Mouse (Mus musculus) MEL-GATA-1-ER (cell line): ENCODE measurements around the gene Zbed4.
"Not testable (repeated sequence)": the region's sequence is repeated elsewhere in the genome, so short reads cannot be mapped to it uniquely, and the experiment has no call there.

Experiments used
- DNase-seq: peaks from one replicate; pipeline ENCODE4 v3.0.0-alpha.2; 2012; ENCODE audit warnings: low read depth; ENCODE audit errors: extremely low read depth

Zbed4 gene

DNA sequence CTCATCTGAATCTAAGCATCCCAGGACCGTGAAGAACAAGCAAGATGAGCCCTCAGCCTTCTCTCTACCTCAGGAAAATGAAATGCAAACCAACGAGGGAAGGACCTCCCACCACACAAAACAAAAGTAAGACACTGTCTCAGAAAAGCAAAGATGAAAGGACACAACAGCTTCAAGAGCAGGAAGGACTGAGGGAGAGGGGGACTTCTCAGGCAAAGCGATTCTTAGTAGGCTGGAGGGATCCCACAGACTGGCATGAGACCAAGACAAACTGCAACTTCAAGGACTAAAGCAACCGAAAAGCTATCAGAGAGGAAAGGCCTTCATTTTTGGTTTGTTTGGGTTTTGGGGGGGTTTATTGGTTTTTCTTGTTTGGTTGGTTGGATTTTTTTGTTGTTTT lies 15.3 kb upstream of the Zbed4 start:
- no peak for DNase-seq

GRCm38 (mm10) chr15:88738466-88738865 lies 13.0 kb upstream of the Zbed4 start:
- no peak for DNase-seq

- no peak for DNase-seq
Observed at GRCm38 (mm10) chr15:88741366-88741765, 10.1 kb upstream of the Zbed4 start.

- DNase-seq: peak; percentile 85
Observed at GRCm38 (mm10) chr15:88743371-88743770, 8.1 kb upstream of the Zbed4 start.

DNA sequence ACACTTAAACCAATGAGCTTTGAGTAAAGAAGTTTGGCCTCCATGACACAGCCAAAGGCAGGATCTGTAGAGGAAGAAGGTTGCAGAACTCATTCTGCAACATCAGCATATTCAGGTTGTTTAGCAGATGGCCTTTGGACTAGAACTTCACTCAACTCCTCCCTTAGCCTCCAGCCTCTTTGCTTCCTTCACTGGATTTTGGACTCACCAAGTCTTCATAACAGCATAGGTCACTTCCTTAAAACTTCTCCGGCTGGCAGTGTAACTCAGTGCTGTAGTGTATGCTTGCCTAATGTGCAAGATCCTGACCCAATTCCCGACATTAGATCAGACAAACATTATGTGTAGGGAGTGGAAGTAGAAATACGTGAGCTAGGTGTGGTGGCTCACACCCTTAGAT lies 6.1 kb upstream of the Zbed4 start:
- DNase-seq: no peak

DNA sequence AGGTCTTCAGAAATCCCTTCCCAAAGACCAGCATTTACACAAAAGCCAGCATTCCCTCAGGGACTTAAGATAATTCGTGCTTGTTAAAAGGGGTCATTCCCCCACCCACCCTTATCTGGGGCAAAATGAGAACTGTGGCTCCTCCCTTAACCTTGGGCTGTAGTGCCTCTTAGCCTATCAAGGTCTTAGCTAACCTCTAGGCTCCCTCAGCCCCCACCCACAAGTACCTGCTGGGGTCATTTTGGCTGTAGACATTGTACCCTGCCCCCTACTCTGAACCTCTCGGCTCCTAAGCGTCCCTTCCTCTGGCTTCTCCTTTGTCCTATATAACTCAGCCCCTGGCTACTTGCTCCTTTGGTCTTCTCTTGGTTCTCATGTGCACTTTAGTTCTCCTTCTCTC lies 5.5 kb upstream of the Zbed4 start:
- DNase-seq: no peak

DNA sequence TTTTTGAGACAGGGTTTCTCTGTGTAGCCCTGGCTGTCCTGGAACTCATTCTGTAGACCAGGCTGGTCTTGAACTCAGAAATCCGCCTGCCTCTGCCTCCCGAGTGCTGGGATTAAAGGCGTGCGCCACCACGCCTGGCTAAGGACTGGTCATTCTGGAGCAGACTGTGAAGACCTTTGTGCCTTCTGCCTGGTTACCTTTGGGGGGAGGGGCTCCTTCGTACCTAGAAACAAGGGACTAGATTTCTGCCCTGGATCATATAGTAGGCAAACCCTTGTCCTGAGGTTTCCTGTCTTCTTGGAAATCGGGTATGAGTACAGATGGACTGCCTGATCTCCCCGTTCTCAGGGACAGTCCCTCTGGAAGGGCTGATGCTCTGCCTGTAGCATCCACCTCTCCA lies 1.8 kb upstream of the Zbed4 start:
- not testable (repeated sequence) for DNase-seq

- peak; percentile 54 for DNase-seq
Observed at GRCm38 (mm10) chr15:88750032-88750431, 1.4 kb upstream of the Zbed4 start.

DNA sequence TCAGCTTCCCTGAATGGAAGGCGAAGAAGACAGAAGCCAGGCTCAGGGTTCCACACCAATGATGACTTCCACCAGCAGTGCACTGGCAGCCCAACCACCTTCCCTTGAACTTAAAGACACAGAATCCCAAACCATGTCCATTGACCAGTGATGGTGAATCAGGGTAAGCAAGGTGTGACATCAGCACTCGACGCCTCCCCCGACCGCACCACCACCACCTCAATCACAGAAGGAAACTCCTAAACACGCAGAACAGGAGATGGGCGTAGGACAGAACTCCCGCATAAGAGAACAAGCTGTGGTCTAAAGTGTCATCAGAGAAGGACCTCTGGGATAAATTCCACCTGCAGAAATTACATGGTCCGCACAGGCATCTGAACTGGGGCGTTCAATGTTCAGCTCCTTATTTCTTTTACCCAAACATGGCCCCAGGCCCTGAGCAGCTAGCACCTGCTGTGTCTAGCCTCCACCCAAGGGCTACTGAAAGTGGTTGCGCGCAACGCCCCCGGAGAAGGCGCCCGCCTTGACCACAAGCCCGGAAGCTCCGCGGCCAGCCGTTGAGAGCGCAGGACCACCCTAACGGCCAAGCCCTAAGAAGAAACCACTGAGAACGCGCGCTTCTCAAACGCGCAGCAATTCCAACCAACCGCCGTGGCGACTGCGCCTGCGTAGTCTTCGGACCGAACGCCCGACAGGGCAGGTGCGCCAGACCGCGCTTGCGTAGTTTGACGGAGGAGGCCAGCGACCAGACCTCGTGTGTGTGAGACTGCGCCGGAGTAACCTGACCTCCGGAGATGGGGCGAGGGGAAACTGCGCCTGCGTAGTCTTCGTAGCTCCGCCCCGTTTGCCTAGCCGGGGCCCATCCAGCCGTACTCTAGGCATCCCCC lies 540 bp upstream of the Zbed4 start:
- peak; percentile 99 for DNase-seq

- peak; percentile 87 for DNase-seq
Observed at GRCm38 (mm10) chr15:88752403-88752733, 908 bp downstream of the Zbed4 start.

DNA sequence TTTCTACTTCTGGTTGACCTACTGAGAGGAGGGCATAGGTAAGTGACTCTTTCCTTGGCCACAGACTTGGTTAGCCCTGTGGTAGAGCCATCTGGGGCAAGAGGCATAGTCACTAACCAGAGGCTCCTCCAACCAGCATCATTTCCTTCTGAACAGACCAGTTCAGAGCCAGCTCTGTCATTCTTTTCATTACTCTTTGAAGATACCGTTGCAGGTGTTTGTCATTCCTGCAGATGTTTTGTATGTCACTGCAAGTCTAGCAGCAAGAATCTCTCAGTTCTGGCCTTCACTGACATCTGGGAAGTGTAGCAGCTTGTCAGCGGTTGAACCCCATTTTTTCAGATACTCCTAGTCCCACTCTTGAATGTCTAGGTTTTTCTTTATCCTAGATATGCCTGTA lies 3.4 kb downstream of the Zbed4 start:
- no peak for DNase-seq

DNA sequence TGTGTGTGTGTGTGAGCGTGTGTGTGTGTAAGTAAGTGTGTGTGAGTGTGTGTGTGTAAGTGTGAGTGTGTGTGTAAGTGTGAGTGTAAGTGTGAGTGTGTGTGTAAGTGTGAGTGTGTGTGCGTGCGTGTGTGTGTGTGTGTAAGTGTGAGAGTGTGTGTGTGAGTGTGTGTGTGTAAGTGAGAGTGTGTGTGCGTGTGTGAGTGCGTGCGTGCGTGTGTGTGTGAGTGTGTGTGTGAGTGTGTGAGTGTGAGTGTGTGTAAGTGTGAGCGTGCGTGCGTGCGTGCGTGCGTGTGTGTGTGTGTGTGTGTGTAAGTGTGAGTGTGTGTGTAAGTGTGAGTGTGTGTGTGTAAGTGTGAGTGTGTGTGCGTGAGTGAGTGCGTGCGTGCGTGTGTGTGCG lies 4.3 kb downstream of the Zbed4 start:
- DNase-seq: no peak

GRCm38 (mm10) chr15:88758061-88758460 lies 6.6 kb downstream of the Zbed4 start:
- no peak for DNase-seq

- no peak for DNase-seq
Observed at GRCm38 (mm10) chr15:88761551-88761950, 10.1 kb downstream of the Zbed4 start.

DNA sequence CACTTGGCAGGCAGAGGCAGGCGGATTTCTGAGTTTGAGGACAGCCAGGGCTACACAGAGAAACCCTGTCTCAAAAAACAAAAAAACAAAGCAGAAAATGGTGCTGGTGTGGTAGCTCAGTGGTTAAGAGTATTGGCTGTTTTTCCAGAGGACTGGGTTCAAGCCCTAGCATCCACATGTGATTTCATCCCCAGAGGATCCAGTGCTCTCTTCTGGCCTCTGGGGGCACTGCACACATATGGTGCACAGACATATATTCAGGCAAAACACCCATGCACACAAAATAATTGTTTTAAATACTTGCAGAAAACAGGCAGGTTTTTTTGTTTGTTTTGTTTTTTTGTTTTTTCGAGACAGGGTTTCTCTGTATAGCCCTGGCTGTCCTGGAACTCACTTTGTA lies 14.7 kb downstream of the Zbed4 start:
- not testable (repeated sequence) for DNase-seq

DNA sequence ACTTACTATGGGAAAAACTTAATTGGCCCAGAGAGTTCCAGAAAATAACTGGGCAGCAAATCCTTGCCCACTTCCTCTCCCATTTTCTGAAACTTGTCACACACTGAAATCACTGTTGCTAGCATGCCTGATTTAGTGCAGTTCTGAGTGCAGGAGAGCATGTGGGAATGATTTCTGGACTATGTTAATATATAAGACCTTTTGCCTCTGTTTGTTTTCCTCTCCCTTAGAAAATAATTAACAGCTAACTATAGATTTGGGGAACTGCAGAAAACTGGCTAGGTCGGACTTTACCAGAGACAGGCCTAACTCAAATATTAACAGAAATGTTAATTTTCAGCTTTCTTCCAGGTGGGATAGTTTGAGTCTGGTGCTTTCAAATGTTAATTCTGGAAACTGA lies 17.1 kb downstream of the Zbed4 start:
- DNase-seq: no peak

GRCm38 (mm10) chr15:88774630-88775029 lies 23.2 kb downstream of the Zbed4 start:
- not testable (repeated sequence) for DNase-seq

DNA sequence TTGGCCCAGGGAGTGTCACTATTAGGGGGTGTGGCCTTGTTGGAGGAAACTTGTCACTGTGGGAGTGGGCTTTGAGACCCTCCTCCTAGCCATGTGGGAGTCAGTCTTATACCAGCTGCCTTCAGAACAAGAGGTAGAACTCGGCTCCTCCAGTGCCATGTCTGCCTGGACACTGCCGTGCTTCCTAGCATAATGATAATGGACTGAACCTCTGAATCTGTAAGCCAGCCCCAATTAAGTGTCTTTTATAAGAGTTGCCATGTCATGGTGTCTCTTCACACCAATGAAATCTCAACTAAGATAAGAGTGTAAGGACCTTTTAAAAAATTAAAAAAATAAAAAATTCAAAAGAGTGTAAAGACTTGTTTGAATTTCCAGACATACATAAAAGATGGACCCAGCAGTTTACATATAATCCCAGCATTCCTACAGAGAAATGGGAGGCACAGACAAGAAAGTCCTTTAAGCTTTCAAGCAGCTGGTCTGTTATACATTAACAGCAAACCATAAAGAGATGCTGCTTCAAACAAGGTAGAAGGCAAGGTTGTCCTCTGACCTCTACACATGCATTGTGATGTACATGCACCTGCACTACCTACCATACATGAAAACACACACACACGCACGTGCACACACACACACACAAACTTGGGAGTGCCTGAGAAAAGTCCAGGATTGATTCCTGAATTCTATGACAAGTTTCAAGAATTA lies 40.8 kb downstream of the Zbed4 start:
- no peak for DNase-seq

- DNase-seq: not testable (repeated sequence)
Observed at GRCm38 (mm10) chr15:88794729-88795128, 43.3 kb downstream of the Zbed4 start.

- no peak for DNase-seq
Observed at GRCm38 (mm10) chr15:88799950-88800371, 48.5 kb downstream of the Zbed4 start.

DNA sequence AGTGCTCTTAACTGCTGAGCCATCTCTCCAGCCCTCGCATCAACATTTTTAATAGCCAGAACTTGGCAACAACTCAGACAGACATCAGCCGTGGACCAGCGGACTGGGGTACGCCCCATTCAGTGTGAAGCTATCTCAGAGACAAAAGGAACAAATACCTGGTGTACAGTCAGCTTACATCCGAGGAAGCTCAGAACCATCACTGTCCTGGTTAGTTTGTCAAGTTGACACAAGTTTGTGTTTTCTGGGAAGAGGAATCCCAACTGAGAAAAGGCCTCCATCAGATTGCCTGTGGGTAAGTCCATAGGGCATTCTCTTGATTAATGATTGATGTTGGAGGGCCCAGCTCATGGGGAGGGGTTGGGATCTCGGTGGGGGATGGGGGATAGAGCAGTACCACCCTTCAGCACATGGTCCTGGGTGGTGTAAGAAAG lies 49.5 kb downstream of the Zbed4 start:
- DNase-seq: no peak

DNA sequence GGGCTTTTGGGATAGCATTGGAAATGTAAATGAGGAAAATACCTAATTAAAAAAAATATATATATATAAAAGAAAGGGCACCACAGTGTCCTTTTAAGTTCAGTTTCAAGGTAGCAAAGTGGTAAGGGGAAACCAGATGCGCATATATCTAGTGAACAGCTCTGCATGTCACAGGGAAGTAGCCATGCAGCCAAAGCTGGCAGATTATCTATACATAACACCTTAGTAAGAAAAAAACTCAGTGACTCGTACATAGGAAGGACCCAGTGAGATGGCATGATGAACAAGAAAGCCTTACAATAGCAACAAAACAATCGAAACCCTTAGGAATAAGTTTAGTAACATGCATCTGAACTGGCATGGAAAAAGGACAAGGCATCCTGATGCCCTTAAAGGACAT lies 50.4 kb downstream of the Zbed4 start:
- peak; percentile 29 for DNase-seq

- DNase-seq: peak; percentile 44
Observed at GRCm38 (mm10) chr15:88802348-88802747, 50.9 kb downstream of the Zbed4 start.
